Mouse (Mus musculus) testis, adult 2 months (tissue): ENCODE data around the gene Eif4enif1. TPM values are rescaled to one million over a fixed set of nuclear protein-coding genes. Genes with fewer than 3 reads are reported as not detected.
"Not testable (repeated sequence)": the region's sequence is repeated elsewhere in the genome, so short reads cannot be mapped to it uniquely, and the experiment has no call there.

Experiments
- H3K27ac ChIP-seq: fragments of 200-500 bp; 2 replicates; pipeline ENCODE4 v1.5.1; 2012; ENCODE audit warnings: low read depth, low read length; ENCODE audit not compliant: control insufficient read depth, insufficient read depth
- H3K27me3 ChIP-seq: fragments of 200-500 bp; 2 replicates; pipeline ENCODE4 v1.6.1; 2012; ENCODE audit warnings: mild to moderate bottlenecking, low read length, moderate library complexity; ENCODE audit not compliant: control insufficient read depth, insufficient read depth
- H3K36me3 ChIP-seq: fragments of 200-500 bp; 2 replicates; pipeline ENCODE4 v1.6.1; 2012; ENCODE audit warnings: mild to moderate bottlenecking, low read length; ENCODE audit not compliant: control insufficient read depth, insufficient read depth
- H3K4me1 ChIP-seq: fragments of 200-500 bp; 2 replicates; pipeline ENCODE4 v1.6.1; 2012; ENCODE audit warnings: low read length; ENCODE audit not compliant: control insufficient read depth, insufficient read depth
- H3K4me3 ChIP-seq: fragments of 200-500 bp; 2 replicates; pipeline ENCODE4 v1.5.1; 2012; ENCODE audit warnings: low read depth, mild to moderate bottlenecking, low read length, moderate library complexity, mixed read lengths; ENCODE audit not compliant: control insufficient read depth
- CTCF ChIP-seq: fragments of 200-500 bp; IDR thresholded peaks from 2 replicates; pipeline ENCODE4 v1.5.1; 2012; ENCODE audit warnings: low read depth, mild to moderate bottlenecking, inconsistent platforms, low read length, moderate library complexity; ENCODE audit not compliant: control insufficient read depth, insufficient read depth, insufficient replicate concordance
- POLR2A ChIP-seq: fragments of 200-500 bp; IDR thresholded peaks from 2 replicates; pipeline ENCODE4 v1.6.1; 2012; ENCODE audit warnings: low read depth, mild to moderate bottlenecking, inconsistent platforms, low read length, moderate library complexity; ENCODE audit not compliant: control insufficient read depth
- polyA plus RNA-seq: library from polyadenylated mRNA; depleted of rRNA; stranded (reverse); fragments of >200 nt; gene quantifications from 2 replicates; pipeline ENCODE4 v1.2.3, GENCODE M21; 2012

The Eif4enif1 gene
- polyA plus RNA-seq, 1 experiment: 34.8 TPM

DNA sequence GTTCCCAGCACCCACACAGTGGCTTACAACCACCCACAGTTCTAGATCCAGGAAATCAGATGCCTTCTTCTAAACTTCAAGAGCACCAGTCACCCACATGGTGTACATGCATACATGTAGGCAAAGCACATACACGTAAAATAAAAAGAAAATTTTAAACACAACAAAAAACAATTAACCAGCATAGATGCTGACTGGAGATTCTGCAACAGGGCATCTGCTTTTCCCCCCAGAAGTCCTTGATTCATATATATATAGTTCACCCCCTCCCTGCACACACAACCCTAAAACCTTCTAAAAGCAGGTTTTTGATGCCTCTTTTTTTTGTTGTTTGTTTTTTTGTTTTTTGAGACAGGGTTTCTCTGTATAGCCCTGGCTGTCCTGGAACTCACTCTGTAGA lies 19.5 kb upstream of the Eif4enif1 start:
- H3K36me3 ChIP-seq, H3K27ac ChIP-seq, H3K4me1 ChIP-seq, H3K27me3 ChIP-seq, H3K4me3 ChIP-seq: not testable (repeated sequence)

- Histone ChIP-seq H3K36me3 (no peaks in the 10 kb centered on the region), H3K4me1 (no peaks in the 10 kb centered on the region), H3K4me3 (no peak within 1 kb of the TSS), H3K27ac (no peak within 1 kb of the TSS), H3K27me3 (no peaks in the 10 kb centered on the region)
- TF ChIP-seq POLR2A (no peak), CTCF (no peak)
These were observed 8.8 kb upstream of the Eif4enif1 start, which contains the start of gene Sfi1 for GRCm38 (mm10) chr11:3193363-3193762. Gene Sfi1 (minus strand): TSS chr11:3193463.

- not testable (repeated sequence) for H3K4me1 ChIP-seq, H3K4me3 ChIP-seq, H3K36me3 ChIP-seq, H3K27ac ChIP-seq, H3K27me3 ChIP-seq
These were observed 1.6 kb upstream of the Eif4enif1 start for GRCm38 (mm10) chr11:3200636-3201035.

DNA sequence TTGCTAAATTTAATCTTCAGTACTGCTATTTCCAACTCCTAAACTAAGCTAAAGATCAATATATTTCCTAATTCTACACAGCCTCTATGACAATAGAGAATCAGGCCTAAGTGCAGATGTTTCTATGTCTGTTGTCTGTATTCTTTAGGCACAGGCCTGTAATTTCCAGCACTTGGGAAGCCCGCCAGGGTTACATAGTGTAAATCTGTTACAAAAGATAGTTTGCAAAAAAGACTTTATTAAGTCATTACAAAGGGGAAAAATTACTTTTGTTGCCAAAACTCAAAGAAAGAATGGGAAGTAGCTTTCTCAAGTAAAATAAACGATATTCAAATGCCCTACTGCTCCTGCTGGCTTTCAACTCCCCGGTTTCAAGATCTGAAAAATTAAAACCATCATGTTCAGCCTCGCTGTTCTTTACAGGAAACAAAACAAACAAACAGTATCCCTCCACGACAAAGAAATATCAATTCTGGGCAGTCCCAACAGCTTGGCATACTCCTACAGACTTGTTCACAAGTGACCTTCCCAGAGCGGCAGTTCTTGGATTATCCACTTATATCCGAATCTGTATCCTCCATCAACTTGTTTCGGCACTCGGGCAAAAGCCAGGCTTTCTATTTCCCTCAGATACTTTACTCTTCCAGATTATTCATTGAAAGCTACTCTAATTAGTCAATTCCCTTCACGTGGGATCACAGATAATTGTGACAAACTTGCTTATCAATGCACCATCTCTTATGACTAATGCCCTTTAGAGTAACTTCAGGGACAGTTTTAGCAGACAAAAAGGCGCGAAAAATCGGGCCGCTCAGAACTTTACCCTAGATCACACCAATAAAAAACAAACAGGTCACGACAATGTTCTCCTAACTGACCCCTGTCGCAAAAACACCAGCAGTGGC lies 614 bp upstream of the Eif4enif1 start:
- Histone ChIP-seq H3K36me3 (no peaks in the 10 kb centered on the region), H3K27me3 (no peaks in the 10 kb centered on the region), H3K4me1 (no peaks in the 10 kb centered on the region), H3K27ac (peak overlapping the region; percentile 93; the same call in 1 of the 2 replicates), H3K4me3 (peak overlapping the region; percentile 86)
- TF ChIP-seq POLR2A: no peak
- no peak for TF ChIP-seq CTCF

GRCm38 (mm10) chr11:3202781-3203441 lies 719 bp downstream of the Eif4enif1 start:
- peak overlapping the region; percentile 71 for H3K27ac ChIP-seq
- no peaks in the 10 kb centered on the region for H3K4me1 ChIP-seq
- no peaks in the 10 kb centered on the region for H3K36me3 ChIP-seq
- H3K4me3 ChIP-seq: peak overlapping the region; percentile 84
- H3K27me3 ChIP-seq: no peaks in the 10 kb centered on the region
- TF ChIP-seq POLR2A (no peak), CTCF (no peak)

GRCm38 (mm10) chr11:3203771-3204170 lies 1.6 kb downstream of the Eif4enif1 start:
- TF ChIP-seq CTCF (no peak), POLR2A (no peak)
- no peak overlapping the region for H3K27ac ChIP-seq
- H3K36me3 ChIP-seq: no peaks in the 10 kb centered on the region
- H3K4me1 ChIP-seq: no peaks in the 10 kb centered on the region
- H3K27me3 ChIP-seq: no peaks in the 10 kb centered on the region
- H3K4me3 ChIP-seq: no peak overlapping the region

GRCm38 (mm10) chr11:3205207-3205606 lies 3.0 kb downstream of the Eif4enif1 start:
- Histone ChIP-seq H3K4me3 (no peak overlapping the region), H3K36me3 (no peaks in the 10 kb centered on the region), H3K4me1 (no peaks in the 10 kb centered on the region), H3K27me3 (no peaks in the 10 kb centered on the region), H3K27ac (no peak overlapping the region)
- TF ChIP-seq POLR2A: no peak
- no peak for TF ChIP-seq CTCF
